Mouse (Mus musculus): ENCODE measurements around the gene Nlgn2. TPM values are rescaled to one million over a fixed set of nuclear protein-coding genes. Genes with fewer than 3 reads are reported as not detected.

Nlgn2 gene
- polyA plus RNA-seq, 1 experiment = 10.7 TPM

- no peaks in the 10 kb centered on the region for H3K27me3 ChIP-seq (ENCODE audit: control insufficient read depth, insufficient read depth, insufficient read length)
- H3K79me3 ChIP-seq (ENCODE audit: low read depth) = no peaks in the 10 kb centered on the region
- H3K4me3 ChIP-seq (ENCODE audit: insufficient read depth, poor library complexity, severe bottlenecking) = no peak overlapping the region
- no peak overlapping the region for H3ac ChIP-seq (ENCODE audit: control insufficient read depth, insufficient read length, low read depth)
- no peak for TF ChIP-seq MYOD1 (IDR thresholded peaks at IDR 0.05; ENCODE audit: control insufficient read depth, insufficient read length, low read depth)
- TF ChIP-seq FOSL1 (IDR thresholded peaks at IDR 0.05; ENCODE audit: insufficient read depth, low read length, poor library complexity, severe bottlenecking) = no peak
- TF ChIP-seq CTCF (IDR thresholded peaks at IDR 0.05; ENCODE audit: control insufficient read depth, insufficient read depth, insufficient read length) = no peak
- TF ChIP-seq MAX (IDR thresholded peaks at IDR 0.05) = no peak
- TF ChIP-seq USF1 (IDR thresholded peaks at IDR 0.05; ENCODE audit: low read depth) = no peak
- TF ChIP-seq MYOG (IDR thresholded peaks at IDR 0.05; ENCODE audit: control insufficient read depth, extremely low read depth, insufficient read length) = no peak
- no peak for TF ChIP-seq CEBPB (IDR thresholded peaks at IDR 0.05; ENCODE audit: low read depth)
- H3K79me2 ChIP-seq (ENCODE audit: control insufficient read depth, insufficient read depth) = peaks cover 9% of the 10 kb centered on the region
- H3K36me3 ChIP-seq (ENCODE audit: control insufficient read depth, insufficient read depth) = peaks cover 12% of the 10 kb centered on the region
These were observed 4.0 kb downstream of the Nlgn2 start for GRCm38 (mm10) chr11:69833554-69833953.

GRCm38 (mm10) chr11:69828832-69829231 lies 8.8 kb downstream of the Nlgn2 start:
- Histone ChIP-seq H3K36me3 (ENCODE audit: control insufficient read depth, insufficient read depth) (peaks cover 22% of the 10 kb centered on the region), H3K79me3 (ENCODE audit: low read depth) (no peaks in the 10 kb centered on the region), H3K27me3 (ENCODE audit: control insufficient read depth, insufficient read depth, insufficient read length) (no peaks in the 10 kb centered on the region), H3K79me2 (ENCODE audit: control insufficient read depth, insufficient read depth) (no peaks in the 10 kb centered on the region), H3K4me3 (ENCODE audit: insufficient read depth, poor library complexity, severe bottlenecking) (no peak overlapping the region), H3ac (ENCODE audit: control insufficient read depth, insufficient read length, low read depth) (no peak overlapping the region)
- TF ChIP-seq MYOG (IDR thresholded peaks at IDR 0.05; ENCODE audit: control insufficient read depth, extremely low read depth, insufficient read length) = no peak
- no peak for TF ChIP-seq MAX (IDR thresholded peaks at IDR 0.05)
- no peak for TF ChIP-seq MYOD1 (IDR thresholded peaks at IDR 0.05; ENCODE audit: control insufficient read depth, insufficient read length, low read depth)
- no peak for TF ChIP-seq USF1 (IDR thresholded peaks at IDR 0.05; ENCODE audit: low read depth)

DNA sequence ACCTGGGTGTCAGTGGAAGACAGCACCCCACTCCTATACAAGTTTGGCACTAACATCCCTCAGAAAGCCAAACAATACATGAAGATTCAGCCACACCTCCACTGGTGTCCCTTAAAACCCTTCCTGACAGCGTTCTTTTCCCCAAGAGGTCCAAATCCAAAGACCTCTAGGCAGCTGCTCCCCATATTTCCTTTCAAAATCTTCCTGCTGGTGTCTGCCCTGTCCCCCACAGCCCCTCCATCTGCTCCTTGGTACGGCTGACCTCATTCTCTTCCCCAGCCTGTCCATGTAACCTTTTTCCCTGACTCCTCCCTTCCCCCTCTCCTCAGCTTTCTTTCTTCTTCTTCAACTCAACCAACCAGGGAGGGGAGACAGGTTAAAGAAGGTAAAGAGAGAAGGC lies 14.1 kb downstream of the Nlgn2 start:
- TF ChIP-seq CTCF (IDR thresholded peaks at IDR 0.05; ENCODE audit: control insufficient read depth, insufficient read depth, insufficient read length) (no peak), USF1 (IDR thresholded peaks at IDR 0.05; ENCODE audit: low read depth) (no peak), MYOD1 (IDR thresholded peaks at IDR 0.05; ENCODE audit: control insufficient read depth, insufficient read length, low read depth) (no peak), MAX (IDR thresholded peaks at IDR 0.05) (no peak), MYOG (IDR thresholded peaks at IDR 0.05; ENCODE audit: control insufficient read depth, extremely low read depth, insufficient read length) (no peak), CEBPB (IDR thresholded peaks at IDR 0.05; ENCODE audit: low read depth) (no peak), FOSL1 (IDR thresholded peaks at IDR 0.05; ENCODE audit: insufficient read depth, low read length, poor library complexity, severe bottlenecking) (no peak)
- Histone ChIP-seq H3ac (ENCODE audit: control insufficient read depth, insufficient read length, low read depth) (no peak overlapping the region), H3K79me2 (ENCODE audit: control insufficient read depth, insufficient read depth) (no peaks in the 10 kb centered on the region), H3K27me3 (ENCODE audit: control insufficient read depth, insufficient read depth, insufficient read length) (no peaks in the 10 kb centered on the region), H3K36me3 (ENCODE audit: control insufficient read depth, insufficient read depth) (peaks cover 10% of the 10 kb centered on the region), H3K79me3 (ENCODE audit: low read depth) (no peaks in the 10 kb centered on the region), H3K4me3 (ENCODE audit: insufficient read depth, poor library complexity, severe bottlenecking) (no peak overlapping the region)

GRCm38 (mm10) chr11:69822080-69822479 lies 15.5 kb downstream of the Nlgn2 start, which contains the start of gene Spem1:
TSS of gene Spem1 (minus strand) at chr11:69822180.
- no peak within 1 kb of the TSS for H3ac ChIP-seq (ENCODE audit: control insufficient read depth, insufficient read length, low read depth)
- H3K79me2 ChIP-seq (ENCODE audit: control insufficient read depth, insufficient read depth) = no peaks in the 10 kb centered on the region
- no peaks in the 10 kb centered on the region for H3K27me3 ChIP-seq (ENCODE audit: control insufficient read depth, insufficient read depth, insufficient read length)
- H3K36me3 ChIP-seq (ENCODE audit: control insufficient read depth, insufficient read depth) = peaks cover 2% of the 10 kb centered on the region
- H3K79me3 ChIP-seq (ENCODE audit: low read depth) = no peaks in the 10 kb centered on the region
- H3K4me3 ChIP-seq (ENCODE audit: insufficient read depth, poor library complexity, severe bottlenecking) = no peak within 1 kb of the TSS
- no peak for TF ChIP-seq FOSL1 (IDR thresholded peaks at IDR 0.05; ENCODE audit: insufficient read depth, low read length, poor library complexity, severe bottlenecking)
- no peak for TF ChIP-seq MYOD1 (IDR thresholded peaks at IDR 0.05; ENCODE audit: control insufficient read depth, insufficient read length, low read depth)
- TF ChIP-seq MYOG (IDR thresholded peaks at IDR 0.05; ENCODE audit: control insufficient read depth, extremely low read depth, insufficient read length) = no peak
- TF ChIP-seq USF1 (IDR thresholded peaks at IDR 0.05; ENCODE audit: low read depth) = no peak
- no peak for TF ChIP-seq MAX (IDR thresholded peaks at IDR 0.05)
- no peak for TF ChIP-seq CEBPB (IDR thresholded peaks at IDR 0.05; ENCODE audit: low read depth)
- no peak for TF ChIP-seq CTCF (IDR thresholded peaks at IDR 0.05; ENCODE audit: control insufficient read depth, insufficient read depth, insufficient read length)

GRCm38 (mm10) chr11:69818871-69819270 lies 18.7 kb downstream of the Nlgn2 start:
- no peak overlapping the region for H3K4me3 ChIP-seq (ENCODE audit: insufficient read depth, poor library complexity, severe bottlenecking)
- no peaks in the 10 kb centered on the region for H3K79me3 ChIP-seq (ENCODE audit: low read depth)
- H3ac ChIP-seq (ENCODE audit: control insufficient read depth, insufficient read length, low read depth) = no peak overlapping the region
- no peaks in the 10 kb centered on the region for H3K27me3 ChIP-seq (ENCODE audit: control insufficient read depth, insufficient read depth, insufficient read length)
- H3K36me3 ChIP-seq (ENCODE audit: control insufficient read depth, insufficient read depth) = no peaks in the 10 kb centered on the region
- TF ChIP-seq MYOG (IDR thresholded peaks at IDR 0.05; ENCODE audit: control insufficient read depth, extremely low read depth, insufficient read length) = no peak
- no peak for TF ChIP-seq CEBPB (IDR thresholded peaks at IDR 0.05; ENCODE audit: low read depth)
- TF ChIP-seq MAX (IDR thresholded peaks at IDR 0.05) = no peak
- no peak for TF ChIP-seq MYOD1 (IDR thresholded peaks at IDR 0.05; ENCODE audit: control insufficient read depth, insufficient read length, low read depth)
- TF ChIP-seq CTCF (IDR thresholded peaks at IDR 0.05; ENCODE audit: control insufficient read depth, insufficient read depth, insufficient read length) = no peak
- TF ChIP-seq FOSL1 (IDR thresholded peaks at IDR 0.05; ENCODE audit: insufficient read depth, low read length, poor library complexity, severe bottlenecking) = no peak
- TF ChIP-seq USF1 (IDR thresholded peaks at IDR 0.05; ENCODE audit: low read depth) = no peak
- H3K79me2 ChIP-seq (ENCODE audit: control insufficient read depth, insufficient read depth) = no peaks in the 10 kb centered on the region

DNA sequence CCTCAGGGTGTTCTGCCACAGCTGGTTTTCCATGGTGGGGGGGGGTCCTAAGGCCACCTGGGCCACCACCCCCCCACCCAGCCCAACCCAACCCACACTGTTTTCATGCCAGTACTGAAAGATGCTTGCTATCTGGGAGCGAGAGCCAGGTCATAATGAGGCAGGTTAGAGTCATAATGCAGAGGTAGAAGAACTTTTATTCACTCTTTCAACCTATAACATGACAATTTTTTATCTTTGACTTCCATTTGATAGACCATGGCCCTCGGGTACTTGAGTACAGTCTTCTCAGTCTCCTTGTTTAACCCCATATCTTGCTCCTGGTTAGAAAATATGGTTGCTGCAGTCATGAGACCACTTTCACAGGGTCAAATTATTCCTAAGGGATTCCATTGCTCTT lies 19.2 kb downstream of the Nlgn2 start, which contains the start of gene Spem2:
Spem2 (minus strand) TSS at position 101 of the 400 bp plus-strand sequence.
- no peaks in the 10 kb centered on the region for H3K79me2 ChIP-seq (ENCODE audit: control insufficient read depth, insufficient read depth)
- H3K4me3 ChIP-seq (ENCODE audit: insufficient read depth, poor library complexity, severe bottlenecking) = no peak within 1 kb of the TSS
- no peaks in the 10 kb centered on the region for H3K27me3 ChIP-seq (ENCODE audit: control insufficient read depth, insufficient read depth, insufficient read length)
- no peak within 1 kb of the TSS for H3ac ChIP-seq (ENCODE audit: control insufficient read depth, insufficient read length, low read depth)
- no peak for TF ChIP-seq USF1 (IDR thresholded peaks at IDR 0.05; ENCODE audit: low read depth)
- no peak for TF ChIP-seq MYOG (IDR thresholded peaks at IDR 0.05; ENCODE audit: control insufficient read depth, extremely low read depth, insufficient read length)
- TF ChIP-seq CTCF (IDR thresholded peaks at IDR 0.05; ENCODE audit: control insufficient read depth, insufficient read depth, insufficient read length) = no peak
- TF ChIP-seq CEBPB (IDR thresholded peaks at IDR 0.05; ENCODE audit: low read depth) = no peak
- no peak for TF ChIP-seq FOSL1 (IDR thresholded peaks at IDR 0.05; ENCODE audit: insufficient read depth, low read length, poor library complexity, severe bottlenecking)
- TF ChIP-seq MAX (IDR thresholded peaks at IDR 0.05) = no peak
- TF ChIP-seq MYOD1 (IDR thresholded peaks at IDR 0.05; ENCODE audit: control insufficient read depth, insufficient read length, low read depth) = no peak
- H3K36me3 ChIP-seq (ENCODE audit: control insufficient read depth, insufficient read depth) = no peaks in the 10 kb centered on the region
- no peaks in the 10 kb centered on the region for H3K79me3 ChIP-seq (ENCODE audit: low read depth)

Data from C2C12 (cell line).